Mouse (Mus musculus) cerebellum, adult 2 months (tissue): ENCODE results near the gene Txndc9.

Experiments
- CTCF ChIP-seq: fragments of 200-500 bp; IDR thresholded peaks from 2 replicates; pipeline ENCODE4 v1.5.1; 2011; ENCODE audit warnings: low read depth, mild to moderate bottlenecking, control low read depth, low read length, moderate library complexity, borderline replicate concordance; ENCODE audit not compliant: insufficient read depth
- POLR2A ChIP-seq: fragments of 200-500 bp; IDR thresholded peaks from 2 replicates; pipeline ENCODE4 v1.6.1; 2011; ENCODE audit warnings: low read length, control low read depth, borderline replicate concordance; ENCODE audit not compliant: insufficient read depth

GRCm38 (mm10) chr1:37996877-37997484 is 712 bp downstream of the Txndc9 start:
- TF ChIP-seq POLR2A = peak; percentile 70; the same call in 1 of the 2 replicates
- TF ChIP-seq CTCF = no peak
